ENCODE assay signal across 25 mouse cellular contexts in genomic region chr1:71798636-71799035, GRCm38 (mm10).
"Had no signal": no experiment of that assay in that cellular context is flagged by ENCODE, and none has a peak within 500 bp of the region (broad histone marks: within the 10 kb centered on the region; RNA-seq: fewer than 3 reads in every experiment).

No protein-coding gene starts in this region.

- H3K36me3 ChIP-seq: heart, embryonic 13.5 days; heart, embryonic 15.5 days; hindbrain, embryonic 13.5 days; hindbrain, embryonic 15.5 days; limb, embryonic 10.5 days; limb, embryonic 12.5 days; liver, embryonic 13.5 days had no signal

- H3K4me2 ChIP-seq: heart, embryonic 11.5 days; heart, embryonic 13.5 days; heart, embryonic 15.5 days; hindbrain, embryonic 13.5 days; hindbrain, embryonic 15.5 days; limb, embryonic 12.5 days; liver, embryonic 11.5 days; liver, embryonic 13.5 days had no signal

- H3K27me3 ChIP-seq: heart, embryonic 13.5 days; heart, embryonic 15.5 days; hindbrain, embryonic 13.5 days; hindbrain, embryonic 15.5 days; limb, embryonic 12.5 days; liver, embryonic 13.5 days had no signal

- H3K27ac ChIP-seq: gastrocnemius, adult 2 months; heart, adult 2 months; heart, embryonic 13.5 days; heart, embryonic 15.5 days; hindbrain, embryonic 13.5 days; hindbrain, embryonic 15.5 days; hindbrain, postnatal 0 days; left cerebral cortex, adult 2 months; limb, embryonic 10.5 days; limb, embryonic 12.5 days; liver, embryonic 13.5 days had no signal

- H3K4me3 ChIP-seq: gastrocnemius, adult 2 months; heart, adult 2 months; heart, embryonic 13.5 days; heart, embryonic 15.5 days; hindbrain, embryonic 13.5 days; hindbrain, embryonic 15.5 days; left cerebral cortex, adult 2 months; limb, embryonic 10.5 days; limb, embryonic 12.5 days; liver, embryonic 13.5 days had no signal

- DNase-seq: gastrocnemius, adult 2 months; gastrocnemius, postnatal 10 days; gastrocnemius, postnatal 25 days; heart, adult 11 months; heart, adult 2 months; heart, postnatal 14 days; heart, postnatal 36 days; kidney, adult 18-20 months; kidney, adult 8-10 months; kidney, postnatal 14 days; kidney, postnatal 36 days; layer of hippocampus, adult 9-11 months; liver; liver, embryonic 13.5 days had no signal

- H3K9ac ChIP-seq: heart, embryonic 13.5 days; heart, embryonic 15.5 days; hindbrain, embryonic 13.5 days; hindbrain, embryonic 15.5 days; limb, embryonic 12.5 days; liver, embryonic 13.5 days had no signal

- H3K4me1 ChIP-seq: hindbrain, embryonic 13.5 days; hindbrain, embryonic 15.5 days; liver, embryonic 13.5 days had no signal

- H3K9me3 ChIP-seq: heart, embryonic 13.5 days; heart, embryonic 15.5 days; hindbrain, embryonic 13.5 days; hindbrain, embryonic 15.5 days; limb, embryonic 10.5 days; limb, embryonic 12.5 days; liver, embryonic 13.5 days had no signal

- ATAC-seq: hindbrain, postnatal 0 days; intestine, embryonic 16.5 days had no signal
